Mouse (Mus musculus) intestine, embryonic 16.5 days (tissue): ENCODE measurements at regions not wholly inside any gene's neighbourhood (a gene's known extent, or its start where the extent isn't known, plus 50 kb on each side); places are given as distances from the start of the nearest gene placed in this dataset. TPM values are rescaled to one million over a fixed set of nuclear protein-coding genes. Genes with fewer than 3 reads are reported as not detected.

Experiments
- ATAC-seq: fragments of 200-750 bp; cut with Nextera tagmentation; 2 replicates; pipeline ENCODE4 v1.8.0; 2017; ENCODE audit warnings: moderate TSS enrichment, moderate library complexity
- H3K27ac ChIP-seq: fragments of 300-500 bp; sonication (generic); 2 replicates; pipeline ENCODE4 v1.5.1; 2014; ENCODE audit warnings: mild to moderate bottlenecking, low read length
- H3K27me3 ChIP-seq: fragments of 300-500 bp; sonication (generic); replicated peaks from 2 replicates; pipeline ENCODE4 v1.6.1; 2014; ENCODE audit warnings: low read length, control low read depth, mixed read lengths; ENCODE audit not compliant: control insufficient read depth, insufficient read depth
- H3K36me3 ChIP-seq: fragments of 300-500 bp; sonication (generic); 2 replicates; pipeline ENCODE4 v1.6.1; 2014; ENCODE audit warnings: low read length, control low read depth; ENCODE audit not compliant: control insufficient read depth, insufficient read depth
- H3K4me1 ChIP-seq: fragments of 300-500 bp; sonication (generic); 2 replicates; pipeline ENCODE4 v1.6.1; 2014; ENCODE audit warnings: low read length, control low read depth, mixed read lengths; ENCODE audit not compliant: control insufficient read depth, insufficient read depth
- H3K4me2 ChIP-seq: fragments of 300-500 bp; sonication (generic); 2 replicates; pipeline ENCODE4 v1.6.1; 2014; ENCODE audit warnings: low read depth, low read length, control low read depth
- H3K4me3 ChIP-seq: fragments of 300-500 bp; sonication (generic); 2 replicates; pipeline ENCODE4 v1.5.1; 2014; ENCODE audit warnings: mild to moderate bottlenecking, low read length
- H3K9ac ChIP-seq: fragments of 300-500 bp; sonication (generic); 2 replicates; pipeline ENCODE4 v1.6.1; 2014; ENCODE audit warnings: low read depth, low read length
- H3K9me3 ChIP-seq: fragments of 300-500 bp; sonication (generic); 2 replicates; pipeline ENCODE4 v1.6.1; 2016; ENCODE audit warnings: low read length, control low read depth; ENCODE audit not compliant: control insufficient read depth
- WGBS: fragments of 180-500 bp; shearing (Covaris S2); extraction: QIAGEN DNeasy Blood & Tissue Kit; methylation state at CpG from one replicate; pipeline ENCODE4 v1.1.7; 2014; 5-methylcytosine and 5-hydroxymethylcytosine counted together
- microRNA-seq: library from miRNA; unstranded; fragments of <30 nt; microRNA quantifications from one replicate; pipeline ENCODE4, GENCODE M21; 2016

GRCm38 (mm10) chr5:13036127-13036526, 89.1 kb upstream of the Sema3a start:
- Histone ChIP-seq H3K9me3 (no peaks in the 10 kb centered on the region), H3K9ac (no peak overlapping the region), H3K27me3 (no peaks in the 10 kb centered on the region), H3K36me3 (no peaks in the 10 kb centered on the region), H3K4me1 (no peaks in the 10 kb centered on the region), H3K4me3 (no peak overlapping the region), H3K4me2 (no peak overlapping the region), H3K27ac (no peak overlapping the region)
- WGBS: 73% methylated on average over 2 of the region's 2 CpGs
- no peak for ATAC-seq

GRCm38 (mm10) chr5:13058883-13059423, 66.3 kb upstream of the Sema3a start:
- WGBS: 68% methylated on average over 2 of the region's 2 CpGs

GRCm38 (mm10) chr5:13066942-13067341, 58.3 kb upstream of the Sema3a start:
- no peak overlapping the region for H3K27ac ChIP-seq
- no peaks in the 10 kb centered on the region for H3K27me3 ChIP-seq
- H3K4me3 ChIP-seq: no peak overlapping the region
- no peaks in the 10 kb centered on the region for H3K36me3 ChIP-seq
- no peak overlapping the region for H3K9ac ChIP-seq
- H3K4me2 ChIP-seq: no peak overlapping the region
- no peaks in the 10 kb centered on the region for H3K4me1 ChIP-seq
- ATAC-seq: no peak
- no peaks in the 10 kb centered on the region for H3K9me3 ChIP-seq
- WGBS: 58% methylated on average over 3 of the region's 3 CpGs

More at GRCm38 (mm10) chr5:13058883-13059423, 66.3 kb upstream of the Sema3a start:
- Histone ChIP-seq H3K36me3 (no peaks in the 10 kb centered on the region), H3K4me2 (no peak overlapping the region), H3K4me3 (no peak overlapping the region), H3K27me3 (no peaks in the 10 kb centered on the region), H3K27ac (no peak overlapping the region), H3K9ac (no peak overlapping the region), H3K4me1 (no peaks in the 10 kb centered on the region), H3K9me3 (no peaks in the 10 kb centered on the region)
- no peak for ATAC-seq

Small RNA genes in the stretch of these regions (microRNA-seq; reads per million reads assigned to microRNA genes)
- gene Gm23243: not detected
